Mouse (Mus musculus): ENCODE measurements around the gene Ispd. TPM values are rescaled to one million over a fixed set of nuclear protein-coding genes. Genes with fewer than 3 reads are reported as not detected.

Gene Ispd
- total RNA-seq, 1 experiment: 1.7 TPM

- Histone ChIP-seq H3K9me3 (ENCODE audit: control insufficient read depth, insufficient read depth, low read depth, low read length) (0 out of 2 replicates have a peak, but pooled peaks cover under 1% of the 10 kb centered on the region), H3K9ac (ENCODE audit: insufficient read depth, low read depth, low read length, poor library complexity, severe bottlenecking) (no peak overlapping the region), H3K4me1 (ENCODE audit: control insufficient read depth in 2 of 2, insufficient read depth in 2 of 2, low read length in 2 of 2, poor library complexity in 1 of 2) (no peaks in the 10 kb centered on the region), H3K27ac (ENCODE audit: insufficient read depth, low read depth, low read length, poor library complexity, severe bottlenecking) (no peak overlapping the region), H3K36me3 (ENCODE audit: control insufficient read depth, insufficient read depth, low read length, poor library complexity, severe bottlenecking) (no peaks in the 10 kb centered on the region), H3K4me3 (ENCODE audit: insufficient read depth in 1 of 2, low read depth in 1 of 2, low read length in 2 of 2, poor library complexity in 1 of 2, severe bottlenecking in 1 of 2) (no peak overlapping the region)
- no peak for TF ChIP-seq MAFK (IDR thresholded peaks at IDR 0.05; ENCODE audit: insufficient read depth, low read depth, low read length)
- TF ChIP-seq ZNF384 (IDR thresholded peaks at IDR 0.05; ENCODE audit: low read depth, low read length): no peak
- TF ChIP-seq CHD2 (IDR thresholded peaks at IDR 0.05; ENCODE audit: low read depth, low read length): no peak
- TF ChIP-seq HCFC1 (IDR thresholded peaks at IDR 0.05; ENCODE audit: borderline replicate concordance, insufficient read depth, low read length): no peak
- no peak for TF ChIP-seq ZC3H11A (IDR thresholded peaks at IDR 0.05; ENCODE audit: borderline replicate concordance, low read depth, low read length)
- in situ Hi-C loops (cut with MboI; ENCODE audit: low sequenced_read_pairs in 2 of 2, unreplicated experiment in 2 of 2): no loop called here
- no peak for DNase-seq (ENCODE audit: low read depth, low spot score)
Observed at GRCm38 (mm10) chr12:36439396-36439795, 58.1 kb downstream of the Ispd start.

- no peak overlapping the region for H3K4me3 ChIP-seq (ENCODE audit: insufficient read depth in 1 of 2, low read depth in 1 of 2, low read length in 2 of 2, poor library complexity in 1 of 2, severe bottlenecking in 1 of 2)
- no peak for DNase-seq (ENCODE audit: low read depth, low spot score)
- H3K27ac ChIP-seq (ENCODE audit: insufficient read depth, low read depth, low read length, poor library complexity, severe bottlenecking): no peak overlapping the region
- TF ChIP-seq CHD2 (IDR thresholded peaks at IDR 0.05; ENCODE audit: low read depth, low read length) (no peak), ZC3H11A (IDR thresholded peaks at IDR 0.05; ENCODE audit: borderline replicate concordance, low read depth, low read length) (no peak), HCFC1 (IDR thresholded peaks at IDR 0.05; ENCODE audit: borderline replicate concordance, insufficient read depth, low read length) (no peak), ZNF384 (IDR thresholded peaks at IDR 0.05; ENCODE audit: low read depth, low read length) (no peak)
- H3K9me3 ChIP-seq (ENCODE audit: control insufficient read depth, insufficient read depth, low read depth, low read length): no peaks in the 10 kb centered on the region
- H3K4me1 ChIP-seq (ENCODE audit: control insufficient read depth in 2 of 2, insufficient read depth in 2 of 2, low read length in 2 of 2, poor library complexity in 1 of 2): no peaks in the 10 kb centered on the region
- H3K36me3 ChIP-seq (ENCODE audit: control insufficient read depth, insufficient read depth, low read length, poor library complexity, severe bottlenecking): no peaks in the 10 kb centered on the region
- no peak overlapping the region for H3K9ac ChIP-seq (ENCODE audit: insufficient read depth, low read depth, low read length, poor library complexity, severe bottlenecking)
- in situ Hi-C loops (cut with MboI; ENCODE audit: low sequenced_read_pairs in 2 of 2, unreplicated experiment in 2 of 2): no loop called here
Observed at GRCm38 (mm10) chr12:36456002-36456401, 74.8 kb downstream of the Ispd start.

- Histone ChIP-seq H3K9me3 (ENCODE audit: control insufficient read depth, insufficient read depth, low read depth, low read length) (no peaks in the 10 kb centered on the region), H3K27ac (ENCODE audit: insufficient read depth, low read depth, low read length, poor library complexity, severe bottlenecking) (no peak overlapping the region), H3K36me3 (ENCODE audit: control insufficient read depth, insufficient read depth, low read length, poor library complexity, severe bottlenecking) (no peaks in the 10 kb centered on the region), H3K9ac (ENCODE audit: insufficient read depth, low read depth, low read length, poor library complexity, severe bottlenecking) (no peak overlapping the region), H3K4me3 (ENCODE audit: insufficient read depth in 1 of 2, low read depth in 1 of 2, low read length in 2 of 2, poor library complexity in 1 of 2, severe bottlenecking in 1 of 2) (no peak overlapping the region), H3K4me1 (ENCODE audit: control insufficient read depth in 2 of 2, insufficient read depth in 2 of 2, low read length in 2 of 2, poor library complexity in 1 of 2) (no peaks in the 10 kb centered on the region)
- in situ Hi-C loops (cut with MboI; ENCODE audit: low sequenced_read_pairs in 2 of 2, unreplicated experiment in 2 of 2): no loop called here
- no peak for DNase-seq (ENCODE audit: low read depth, low spot score)
- TF ChIP-seq ZC3H11A (IDR thresholded peaks at IDR 0.05; ENCODE audit: borderline replicate concordance, low read depth, low read length) (no peak), ZNF384 (IDR thresholded peaks at IDR 0.05; ENCODE audit: low read depth, low read length) (no peak), CHD2 (IDR thresholded peaks at IDR 0.05; ENCODE audit: low read depth, low read length) (no peak)
Observed at GRCm38 (mm10) chr12:36457726-36458125, 76.5 kb downstream of the Ispd start.

- no peak overlapping the region for H3K9ac ChIP-seq (ENCODE audit: insufficient read depth, low read depth, low read length, poor library complexity, severe bottlenecking)
- DNase-seq (ENCODE audit: low read depth, low spot score): no peak
- H3K9me3 ChIP-seq (ENCODE audit: control insufficient read depth, insufficient read depth, low read depth, low read length): no peaks in the 10 kb centered on the region
- no peak overlapping the region for H3K27ac ChIP-seq (ENCODE audit: insufficient read depth, low read depth, low read length, poor library complexity, severe bottlenecking)
- H3K36me3 ChIP-seq (ENCODE audit: control insufficient read depth, insufficient read depth, low read length, poor library complexity, severe bottlenecking): no peaks in the 10 kb centered on the region
- TF ChIP-seq CHD2 (IDR thresholded peaks at IDR 0.05; ENCODE audit: low read depth, low read length) (no peak), MAFK (IDR thresholded peaks at IDR 0.05; ENCODE audit: insufficient read depth, low read depth, low read length) (no peak), ZC3H11A (IDR thresholded peaks at IDR 0.05; ENCODE audit: borderline replicate concordance, low read depth, low read length) (no peak), ZNF384 (IDR thresholded peaks at IDR 0.05; ENCODE audit: low read depth, low read length) (no peak), HCFC1 (IDR thresholded peaks at IDR 0.05; ENCODE audit: borderline replicate concordance, insufficient read depth, low read length) (no peak)
- no peaks in the 10 kb centered on the region for H3K4me1 ChIP-seq (ENCODE audit: control insufficient read depth in 2 of 2, insufficient read depth in 2 of 2, low read length in 2 of 2, poor library complexity in 1 of 2)
- H3K4me3 ChIP-seq (ENCODE audit: insufficient read depth in 1 of 2, low read depth in 1 of 2, low read length in 2 of 2, poor library complexity in 1 of 2, severe bottlenecking in 1 of 2): no peak overlapping the region
- in situ Hi-C loops (cut with MboI; ENCODE audit: low sequenced_read_pairs in 2 of 2, unreplicated experiment in 2 of 2): no loop called here
Observed at GRCm38 (mm10) chr12:36468325-36469044, 87.2 kb downstream of the Ispd start.

GRCm38 (mm10) chr12:36471411-36471810, 90.2 kb downstream of the Ispd start:
- H3K9ac ChIP-seq (ENCODE audit: insufficient read depth, low read depth, low read length, poor library complexity, severe bottlenecking): no peak overlapping the region
- H3K27ac ChIP-seq (ENCODE audit: insufficient read depth, low read depth, low read length, poor library complexity, severe bottlenecking): no peak overlapping the region
- H3K4me1 ChIP-seq (ENCODE audit: control insufficient read depth in 2 of 2, insufficient read depth in 2 of 2, low read length in 2 of 2, poor library complexity in 1 of 2): no peaks in the 10 kb centered on the region
- no peaks in the 10 kb centered on the region for H3K9me3 ChIP-seq (ENCODE audit: control insufficient read depth, insufficient read depth, low read depth, low read length)
- TF ChIP-seq HCFC1 (IDR thresholded peaks at IDR 0.05; ENCODE audit: borderline replicate concordance, insufficient read depth, low read length) (no peak), ZC3H11A (IDR thresholded peaks at IDR 0.05; ENCODE audit: borderline replicate concordance, low read depth, low read length) (no peak), MAFK (IDR thresholded peaks at IDR 0.05; ENCODE audit: insufficient read depth, low read depth, low read length) (no peak), CHD2 (IDR thresholded peaks at IDR 0.05; ENCODE audit: low read depth, low read length) (no peak), ZNF384 (IDR thresholded peaks at IDR 0.05; ENCODE audit: low read depth, low read length) (no peak)
- H3K36me3 ChIP-seq (ENCODE audit: control insufficient read depth, insufficient read depth, low read length, poor library complexity, severe bottlenecking): no peaks in the 10 kb centered on the region
- in situ Hi-C loops (cut with MboI; ENCODE audit: low sequenced_read_pairs in 2 of 2, unreplicated experiment in 2 of 2): no loop called here
- H3K4me3 ChIP-seq (ENCODE audit: insufficient read depth in 1 of 2, low read depth in 1 of 2, low read length in 2 of 2, poor library complexity in 1 of 2, severe bottlenecking in 1 of 2): no peak overlapping the region
- no peak for DNase-seq (ENCODE audit: low read depth, low spot score)
